Mouse (Mus musculus) T-helper 2 cell (primary cell): ENCODE measurements at regions not wholly inside any gene's neighbourhood (a gene's known extent, or its start where the extent isn't known, plus 50 kb on each side); places are given as distances from the start of the nearest gene placed in this dataset.

Source experiments
- in situ Hi-C: fragments of 300-600 bp; cut with MboI, MseI; formaldehyde crosslinking; loops from one replicate; pipeline ENCODE4 v1.15.1; 2025; ENCODE audit warnings: high pct_unique_total_duplicates

DNA sequence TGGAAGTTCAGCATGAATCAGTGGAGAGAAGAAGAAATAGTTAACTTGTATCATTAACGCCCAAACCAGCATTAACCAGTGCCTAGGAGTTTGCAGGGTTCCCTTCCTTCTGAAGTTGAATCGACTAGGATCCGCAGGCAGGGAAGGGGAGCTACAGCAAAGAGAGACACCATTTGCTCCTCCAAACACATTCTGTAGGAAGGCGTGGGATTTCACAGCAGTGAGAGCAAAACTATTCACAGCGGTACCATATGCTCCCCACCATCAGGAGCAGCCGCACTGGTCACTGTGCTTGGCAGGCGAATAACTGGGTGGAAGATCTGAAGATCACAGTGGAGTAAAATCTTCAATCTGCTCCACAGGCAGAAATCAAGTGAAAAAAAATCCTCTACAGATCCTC lies 610.3 kb downstream of the Lmo4 start:
- in situ Hi-C loops, result no loop called here

DNA sequence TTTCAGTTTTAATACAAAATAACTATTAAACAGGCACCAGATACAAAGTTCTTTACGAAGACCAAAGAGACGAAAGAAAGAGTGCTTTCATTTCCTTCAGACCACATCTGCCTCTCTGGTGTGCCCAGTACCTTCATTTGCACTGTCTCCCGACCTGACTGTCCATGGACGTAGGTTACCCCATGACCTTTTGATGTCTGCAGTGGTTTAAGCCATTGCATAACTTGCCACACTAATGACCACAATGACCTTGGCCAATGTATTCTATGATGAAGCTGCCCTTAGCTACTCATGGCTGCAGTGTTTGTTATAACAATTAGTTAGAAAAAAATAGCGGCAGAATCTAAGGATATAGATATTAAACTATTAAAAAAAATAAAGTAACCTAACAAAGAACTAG lies 618.4 kb downstream of the Lmo4 start:
- in situ Hi-C loops, result no loop called here

DNA sequence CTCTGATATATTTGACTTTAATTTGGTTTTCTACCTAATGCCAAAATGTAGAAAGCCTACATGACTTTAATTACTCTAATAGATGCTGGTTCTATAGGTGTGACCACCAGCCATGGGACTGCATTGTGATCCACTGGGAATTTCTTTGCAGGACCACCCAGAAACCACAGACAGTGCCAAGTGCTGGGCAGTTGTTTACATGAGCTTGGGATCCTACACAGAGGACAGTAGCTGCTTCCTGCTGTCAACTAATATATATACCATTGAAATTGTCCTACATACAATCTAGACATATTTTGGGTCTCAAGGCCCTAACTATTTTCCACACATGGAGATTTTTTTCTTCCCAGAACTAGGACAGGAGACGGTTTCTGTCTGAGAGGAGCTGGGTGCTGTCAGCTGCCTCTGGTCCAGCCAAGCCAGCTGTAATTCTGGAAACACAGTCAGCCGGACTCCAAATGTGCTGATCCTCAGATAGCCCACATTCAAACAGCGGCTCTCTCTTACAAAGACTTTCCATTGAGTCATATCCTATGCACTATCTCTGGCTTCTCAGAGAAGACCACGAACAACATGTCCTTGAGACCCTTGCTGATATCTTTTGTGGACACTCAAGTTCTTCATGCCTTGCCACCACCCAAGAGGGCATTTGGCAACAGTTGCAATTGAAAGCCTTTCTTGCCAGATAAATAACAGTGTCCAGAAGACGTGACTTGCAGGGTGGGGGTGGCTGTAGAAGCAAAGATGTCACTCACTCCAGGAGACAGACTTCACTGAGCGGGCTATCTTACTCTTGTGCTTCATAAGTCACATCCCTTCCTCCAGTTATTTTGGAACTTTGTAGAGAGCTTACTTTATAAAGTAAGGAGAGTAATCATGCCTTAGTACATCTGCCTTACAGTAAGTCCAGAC lies 620.1 kb downstream of the Lmo4 start:
- in situ Hi-C loops, result no loop called here

DNA sequence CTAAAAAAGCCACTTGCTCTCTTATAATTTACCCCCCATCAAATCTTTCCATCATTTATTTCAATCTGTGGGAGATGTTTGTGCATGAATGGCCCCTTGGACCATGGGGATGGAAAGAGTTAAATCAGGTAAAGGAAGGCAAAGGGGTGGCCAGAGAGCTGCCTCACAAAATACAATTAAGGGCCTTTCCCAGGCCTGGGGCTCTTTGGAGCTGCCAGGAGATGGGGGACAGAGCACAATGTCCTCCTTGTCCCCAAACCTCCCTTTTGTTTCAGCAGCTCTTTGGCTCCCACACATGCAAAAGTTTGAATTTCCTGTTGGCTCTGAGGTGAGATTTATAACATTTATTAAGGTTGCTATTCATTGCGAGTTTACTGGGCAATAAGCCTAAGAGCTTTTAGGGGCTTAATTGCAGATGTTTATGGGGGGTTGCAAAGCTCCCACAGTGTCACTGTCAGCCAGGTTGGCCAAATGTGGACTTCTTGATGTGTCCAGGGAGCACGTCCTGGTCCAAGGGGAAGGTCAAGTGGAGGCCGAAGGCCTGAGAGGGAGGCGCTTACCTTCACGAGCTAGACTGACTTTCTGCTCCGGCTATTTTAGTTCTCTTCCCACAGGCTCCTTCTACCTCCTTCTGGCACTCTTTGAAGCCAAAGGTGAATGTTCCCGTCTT lies 628.5 kb downstream of the Lmo4 start:
- in situ Hi-C loops, result no loop called here

DNA sequence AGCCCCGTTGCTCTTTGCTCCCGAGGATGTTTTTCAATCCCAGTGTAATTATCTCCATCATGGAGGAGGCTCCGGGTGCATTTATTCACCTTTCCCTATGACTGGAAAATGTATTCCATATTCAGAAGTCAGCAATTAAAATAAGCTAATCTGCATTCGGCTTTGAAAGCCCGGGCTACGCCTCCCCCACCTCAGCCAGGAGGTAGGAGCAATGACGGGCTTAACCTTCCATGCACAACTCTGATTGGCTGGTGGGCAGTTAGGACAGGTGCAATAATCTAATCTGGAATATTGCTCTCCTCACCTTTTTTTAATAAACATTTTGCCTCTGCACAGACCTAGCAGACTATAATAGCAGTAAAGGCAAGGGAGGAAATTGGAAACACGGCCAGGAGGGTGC lies 629.3 kb downstream of the Lmo4 start:
- in situ Hi-C loops, result no loop called here

DNA sequence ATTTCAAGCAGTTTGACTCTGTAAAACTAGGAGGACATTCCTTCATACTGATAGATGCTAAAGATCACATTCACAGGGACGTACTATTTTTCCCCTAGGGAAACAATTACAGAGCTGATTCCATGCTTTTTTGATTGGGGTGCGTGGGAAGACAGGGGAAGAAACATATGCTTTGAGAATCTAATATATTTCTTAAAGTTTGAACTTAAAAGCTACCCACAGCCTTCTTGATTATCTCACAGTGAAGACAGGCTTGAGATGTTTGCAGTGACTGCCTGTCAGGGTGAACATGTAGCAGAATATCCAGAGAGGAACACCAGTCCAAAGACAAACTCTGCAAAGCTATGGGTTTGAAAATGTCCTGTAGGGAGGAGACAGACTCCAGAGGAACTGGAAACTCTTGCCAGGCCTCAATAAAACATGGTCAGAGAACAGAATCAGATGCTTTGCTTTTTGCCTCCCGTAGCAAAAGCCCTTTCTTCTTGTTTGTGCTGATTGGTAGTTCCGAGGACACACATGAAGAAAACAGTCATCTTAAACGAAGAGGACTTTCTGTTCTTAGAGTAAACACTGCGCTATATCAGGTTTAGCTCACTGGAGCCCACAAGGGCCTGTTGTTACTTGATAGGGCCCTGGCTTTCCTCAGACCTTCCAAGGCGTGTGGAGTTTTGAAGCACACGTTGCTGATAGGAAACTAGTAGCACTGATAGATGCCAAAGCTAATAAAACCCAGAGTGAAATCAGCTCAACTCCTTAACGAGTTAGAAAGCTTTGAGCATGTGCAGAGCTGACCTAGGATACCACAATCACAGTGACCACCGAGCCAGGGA lies 630.8 kb downstream of the Lmo4 start:
- in situ Hi-C loops, result no loop called here

DNA sequence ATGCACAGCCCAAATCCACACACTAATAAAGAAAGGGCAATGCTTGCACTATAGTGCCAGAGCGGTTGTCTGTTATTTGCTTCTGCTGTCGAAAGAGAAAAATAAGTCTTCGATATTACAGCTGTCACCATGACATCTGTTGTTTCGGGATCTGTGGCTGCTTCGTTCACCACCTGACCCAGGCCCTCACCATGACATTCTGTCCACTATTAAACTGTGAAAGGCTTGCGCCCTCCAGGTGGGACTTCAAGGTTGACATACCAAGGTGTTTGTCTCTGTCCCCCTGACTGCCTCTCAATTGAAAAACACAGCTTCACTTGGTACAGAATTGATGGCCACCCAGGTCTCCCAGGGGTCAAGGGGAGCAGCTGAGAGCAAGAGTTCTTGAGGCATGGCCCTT lies 635.1 kb downstream of the Lmo4 start:
- in situ Hi-C loops, result no loop called here

DNA sequence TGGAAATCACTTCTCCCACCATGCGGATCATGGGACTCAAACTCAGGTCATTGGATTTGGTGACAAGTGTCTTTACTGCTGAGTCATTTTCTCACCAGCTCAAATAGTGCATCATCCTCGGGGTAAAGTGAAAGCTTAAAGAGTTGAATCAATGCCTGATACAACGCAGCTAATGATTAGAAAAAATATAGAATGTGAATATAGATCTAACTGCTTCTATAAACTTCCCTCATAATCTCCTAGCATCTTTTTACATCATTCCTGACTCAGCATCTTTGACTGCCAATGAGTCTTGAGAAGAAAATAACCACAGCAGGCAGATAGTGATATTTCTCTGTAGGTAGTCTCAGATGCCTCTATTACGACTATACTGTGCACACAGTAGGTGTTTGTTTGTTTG lies 640.0 kb downstream of the Lmo4 start:
- in situ Hi-C loops, result no loop called here

DNA sequence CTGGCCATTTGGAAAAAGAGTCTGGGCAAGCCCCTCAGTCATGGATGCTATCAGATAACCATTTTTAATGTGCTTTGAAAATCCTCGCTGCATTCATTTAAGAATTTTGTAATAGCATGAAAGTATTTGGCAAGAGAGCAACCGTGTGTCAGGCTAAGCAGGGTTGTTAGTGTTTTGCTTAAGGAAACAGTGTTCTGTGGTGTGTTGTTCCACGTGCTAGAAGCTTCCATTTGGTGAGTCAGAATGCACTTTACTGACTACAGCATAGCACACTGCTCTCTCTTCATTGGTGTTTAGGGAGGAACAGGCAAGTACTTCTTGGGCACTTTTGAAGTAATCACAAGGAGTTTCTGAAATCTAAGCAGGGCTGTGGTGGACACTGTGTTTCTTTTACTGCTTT lies 661.0 kb upstream of the Pkn2 start:
- in situ Hi-C loops, result no loop called here

DNA sequence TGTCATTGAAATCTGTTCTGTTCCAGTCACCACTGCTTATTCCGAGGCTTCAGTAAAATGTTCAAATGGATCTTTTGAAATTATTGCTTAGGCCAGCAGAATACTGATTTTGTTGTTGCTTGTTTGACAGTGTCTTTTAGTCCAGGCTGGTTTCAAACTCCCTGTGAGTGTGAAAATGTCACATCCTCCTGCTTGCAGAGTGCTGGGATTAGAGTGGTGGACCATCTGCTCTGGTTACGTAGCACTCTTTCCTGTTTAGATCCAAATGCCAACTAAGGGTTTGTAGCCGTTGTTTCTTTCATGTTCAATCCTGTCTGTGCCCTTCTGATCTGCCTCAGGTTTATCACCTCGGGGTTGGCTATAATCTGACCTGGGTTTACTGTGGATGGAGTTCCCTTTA lies 646.2 kb upstream of the Pkn2 start:
- in situ Hi-C loops, result no loop called here

DNA sequence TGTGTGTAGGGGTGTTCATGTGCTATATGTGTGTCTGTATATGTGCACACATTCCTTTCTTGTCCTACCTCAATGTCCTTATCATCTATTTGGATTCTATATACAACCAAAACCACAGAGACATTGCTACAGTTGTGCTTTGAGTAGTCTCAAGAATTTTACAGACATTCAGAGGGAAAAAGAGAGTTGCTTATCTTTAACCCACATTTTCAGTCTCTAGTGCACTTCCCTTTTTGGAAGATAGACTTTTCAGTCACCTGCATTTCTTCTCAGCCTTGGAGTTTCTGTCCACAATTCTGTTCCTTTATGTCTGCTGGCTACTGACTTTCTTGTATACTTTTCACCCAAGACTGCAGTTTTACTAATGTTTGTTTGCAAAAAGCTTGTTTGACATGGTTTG lies 645.5 kb upstream of the Pkn2 start:
- in situ Hi-C loops, result no loop called here

DNA sequence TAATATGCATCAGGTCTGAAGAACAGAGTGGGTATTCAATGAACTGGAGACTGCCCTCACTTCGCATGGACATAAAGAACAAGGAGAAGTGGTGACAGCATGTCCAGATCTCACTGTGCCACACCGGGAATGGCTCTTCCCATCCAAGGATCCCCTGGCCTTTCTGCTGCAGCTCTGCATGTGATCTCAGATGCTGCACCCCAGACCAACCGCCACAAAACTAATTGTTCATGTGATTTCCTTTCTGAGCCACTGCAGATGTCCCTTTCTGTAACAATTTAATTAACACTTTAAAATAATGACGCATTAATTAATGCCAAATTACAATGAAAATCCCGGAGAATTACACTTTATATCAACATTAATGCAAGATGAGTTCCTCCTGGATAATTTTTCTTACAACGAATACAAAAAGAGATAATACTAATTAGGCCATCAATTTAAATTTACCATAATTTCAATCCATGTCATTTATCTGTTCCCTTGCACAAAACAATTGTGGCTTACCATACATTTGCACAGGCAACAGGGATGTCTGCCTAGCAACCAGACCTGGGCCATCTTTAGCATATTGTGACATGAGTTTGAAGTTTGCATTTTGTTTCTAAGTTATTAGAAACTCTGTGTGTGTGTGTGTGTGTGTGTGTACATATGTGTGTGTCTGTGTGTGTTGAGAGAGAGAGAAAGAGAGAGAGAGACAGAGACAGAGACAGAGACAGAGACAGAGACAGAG lies 630.9 kb upstream of the Pkn2 start:
- in situ Hi-C loops, result no loop called here

DNA sequence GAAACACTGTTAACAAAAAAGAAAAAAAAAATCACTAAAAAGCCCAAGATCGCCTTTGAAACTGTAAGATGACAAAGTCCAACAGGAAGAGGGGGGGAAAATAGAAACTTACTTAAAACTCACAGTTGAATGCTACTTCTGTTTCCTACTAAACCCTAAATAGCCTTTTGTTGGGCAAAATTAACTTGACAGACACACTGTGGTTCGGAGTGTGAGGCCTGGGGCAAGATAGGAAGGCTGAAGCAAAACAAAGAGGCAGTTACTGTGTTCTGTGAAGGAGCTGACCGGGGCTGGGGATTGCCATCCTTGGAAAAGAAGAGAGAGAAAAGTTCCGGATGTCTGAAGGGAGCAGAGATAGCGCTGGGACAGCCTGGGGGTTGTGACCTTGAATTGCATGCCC lies 627.7 kb upstream of the Pkn2 start:
- in situ Hi-C loops, result no loop called here

DNA sequence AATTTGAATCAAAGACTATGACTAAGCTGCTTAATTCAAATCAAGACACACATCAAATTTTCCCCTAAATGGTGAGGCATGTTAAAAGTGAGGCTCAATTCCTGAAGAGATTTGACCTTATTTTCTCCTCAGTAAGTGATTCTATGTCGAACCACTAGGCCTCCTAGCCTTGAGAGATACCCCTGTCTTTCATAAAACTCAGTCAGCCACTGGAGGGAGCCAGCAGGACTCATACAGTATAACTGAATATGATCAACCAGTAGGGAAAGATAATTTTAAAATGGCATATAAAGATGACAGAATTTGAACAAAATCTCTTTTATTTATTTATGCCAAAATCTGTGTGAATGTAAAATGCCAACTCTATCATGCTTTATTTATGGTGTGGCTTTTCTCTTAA lies 626.5 kb upstream of the Pkn2 start:
- in situ Hi-C loops, result no loop called here

DNA sequence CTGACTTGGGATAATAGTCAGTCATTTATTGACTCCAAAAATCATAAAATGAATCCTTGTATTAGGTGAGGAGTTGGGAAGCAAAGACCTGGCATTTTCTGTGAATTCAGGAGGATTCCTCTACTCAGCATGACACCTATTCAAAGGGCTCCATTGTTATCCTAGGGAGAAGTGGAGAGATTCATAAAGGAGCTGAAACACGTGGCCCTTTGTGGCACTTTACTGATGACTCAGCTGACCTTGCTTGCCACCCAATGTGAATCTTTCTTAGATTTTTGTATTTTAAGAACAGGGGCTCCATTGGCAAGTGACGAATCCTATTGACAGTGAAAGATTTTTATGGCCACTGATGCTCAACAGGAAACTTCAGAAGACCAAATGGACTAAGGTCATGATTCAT lies 619.2 kb upstream of the Pkn2 start:
- in situ Hi-C loops, result no loop called here

DNA sequence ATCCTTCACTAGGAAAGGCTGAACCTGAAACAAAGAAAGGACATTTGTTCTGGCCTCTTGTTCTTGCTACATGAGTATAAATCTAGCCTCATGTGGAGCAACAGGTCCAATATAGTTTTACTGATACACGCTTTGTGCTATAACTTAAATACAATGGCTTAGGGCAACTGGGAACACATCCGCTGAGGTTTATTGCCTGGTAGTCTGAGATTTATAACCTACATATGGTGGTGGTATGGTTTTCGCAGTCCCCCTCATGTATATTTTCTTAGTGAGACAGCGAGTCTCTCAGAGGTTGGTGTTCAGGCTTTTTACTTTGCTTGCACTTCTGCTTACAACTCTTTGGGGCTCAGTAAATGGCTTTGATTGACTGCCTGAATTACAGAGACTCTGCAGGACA lies 613.6 kb upstream of the Pkn2 start:
- in situ Hi-C loops, result no loop called here

DNA sequence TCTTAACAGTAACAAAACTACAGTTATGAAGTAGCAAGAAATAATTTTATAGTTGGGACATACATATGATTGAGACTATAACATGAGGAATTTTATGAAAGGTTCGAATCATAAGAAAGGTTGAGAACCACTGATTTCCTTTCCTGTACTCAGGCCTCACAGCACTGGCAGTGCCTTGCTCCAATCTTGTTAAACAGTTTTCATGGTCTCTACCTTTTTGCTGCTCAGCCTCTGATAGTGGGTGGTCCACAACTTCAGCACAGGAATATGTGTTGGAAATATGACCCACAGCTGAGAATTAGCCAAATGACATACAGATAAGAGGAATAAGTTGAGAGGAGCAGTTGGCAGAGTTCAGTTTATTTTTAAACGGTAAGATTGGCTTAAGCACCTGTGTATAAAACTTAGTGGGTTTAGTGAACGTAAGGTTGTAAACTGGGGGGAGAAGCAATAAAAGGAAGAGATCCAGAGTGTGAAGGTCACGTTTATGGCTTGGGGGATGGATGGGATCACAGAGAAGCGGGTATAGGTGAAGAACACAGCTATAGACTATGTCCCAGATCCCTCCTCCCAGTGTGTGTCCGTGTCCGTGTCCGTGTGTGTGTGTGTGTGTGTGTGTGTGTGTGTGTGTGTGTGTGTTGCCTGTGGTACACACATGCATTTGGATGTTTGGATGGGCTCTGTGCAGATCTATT lies 596.3 kb upstream of the Pkn2 start:
- in situ Hi-C loops, result no loop called here

DNA sequence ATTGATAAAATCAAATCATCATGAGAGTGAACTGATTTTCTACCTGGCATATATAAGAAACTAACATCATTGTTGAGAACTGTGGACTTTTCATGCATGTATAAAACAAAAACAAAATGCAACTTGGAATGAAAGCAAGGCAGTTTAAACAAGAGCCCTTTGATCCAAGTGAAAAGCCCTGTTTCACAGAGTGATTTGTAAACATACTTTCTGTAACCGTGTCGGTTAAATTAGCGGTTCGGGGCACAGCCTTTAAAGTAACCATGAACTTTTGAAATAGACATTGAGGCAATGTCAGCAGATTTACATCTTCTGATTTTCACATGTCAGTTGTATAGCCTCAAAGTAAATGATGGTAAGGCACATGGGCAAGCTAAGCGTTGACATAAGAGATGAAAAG lies 593.7 kb upstream of the Pkn2 start:
- in situ Hi-C loops, result no loop called here

DNA sequence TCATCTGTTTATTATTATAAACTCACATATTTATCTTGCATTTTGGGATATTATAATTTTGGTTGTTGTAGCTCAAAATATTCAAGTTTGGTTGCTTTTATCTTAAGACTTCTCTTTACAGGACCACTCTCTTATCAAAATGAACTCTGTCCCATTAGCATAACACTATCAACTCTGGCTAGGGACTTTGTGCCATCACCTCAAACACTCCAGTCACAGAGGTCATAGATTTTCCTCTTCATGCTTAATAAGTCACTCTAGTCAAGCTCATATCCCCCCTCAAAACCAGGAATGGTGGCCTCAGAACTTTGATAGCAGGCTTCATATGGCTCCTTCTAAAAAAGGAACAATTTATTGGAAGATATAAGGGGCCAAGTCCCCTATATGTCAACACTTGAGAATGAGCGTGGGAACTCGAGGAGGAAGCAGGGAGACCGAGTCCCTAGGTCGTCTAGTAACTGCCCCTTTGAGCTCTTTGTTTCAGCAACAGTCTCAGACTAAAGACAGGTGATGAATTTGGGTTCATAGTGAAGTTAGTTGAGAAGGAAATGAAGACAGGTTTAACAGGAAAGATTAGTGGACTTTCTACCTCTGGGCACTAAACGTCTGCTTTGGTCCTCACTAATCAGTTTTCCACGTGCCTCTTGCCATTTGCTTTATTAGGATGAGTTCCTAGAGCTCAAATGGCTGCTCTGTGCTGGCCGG lies 565.4 kb upstream of the Pkn2 start:
- in situ Hi-C loops, result no loop called here

DNA sequence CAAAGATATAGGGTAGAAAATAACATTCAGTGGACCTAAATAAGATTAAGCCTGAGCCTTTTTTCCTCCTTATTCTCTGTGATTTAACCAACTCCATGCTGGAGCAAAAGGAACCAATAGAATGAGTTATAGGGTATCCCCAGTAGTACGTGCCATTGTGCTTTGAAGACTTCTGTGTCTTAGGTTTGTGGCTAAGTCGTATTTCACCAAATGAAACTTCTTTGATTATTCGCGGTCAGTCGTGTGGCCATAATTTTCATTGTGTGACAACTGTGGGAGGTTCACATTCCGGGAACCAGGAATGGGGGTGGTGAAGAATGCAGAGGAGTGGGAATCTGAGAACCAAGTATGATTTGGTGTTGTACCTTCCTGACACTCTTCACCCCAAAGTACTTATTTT lies 535.6 kb upstream of the Pkn2 start:
- in situ Hi-C loops, result no loop called here

DNA sequence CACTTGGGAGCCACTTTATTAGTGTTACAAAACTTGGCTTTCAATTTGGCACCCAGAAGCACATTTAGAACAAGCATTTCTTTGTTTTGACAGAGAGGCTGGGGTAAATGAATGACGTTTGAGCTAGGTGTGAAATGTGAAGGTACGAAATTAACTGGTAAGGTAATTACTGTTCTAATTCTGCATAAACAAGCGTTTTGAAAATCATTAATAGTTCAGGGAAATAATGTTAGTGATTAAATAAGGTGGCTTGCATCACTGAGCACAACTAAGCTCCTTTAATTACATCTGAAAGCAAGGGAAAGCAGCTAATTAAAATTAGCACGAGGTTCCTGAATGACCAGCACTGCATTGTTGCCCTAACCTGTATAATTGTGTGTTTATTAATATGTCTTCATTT lies 529.9 kb upstream of the Pkn2 start:
- in situ Hi-C loops, result no loop called here
